Mouse (Mus musculus) frontal cortex, adult (tissue): Measurements from ENCODE around the gene Praf2.
"Not testable (repeated sequence)": the region's sequence is repeated elsewhere in the genome, so short reads cannot be mapped to it uniquely, and the experiment has no call there.

ENCODE experiments used
- ATAC-seq: cut with Nextera tagmentation; 2 replicates; pipeline ENCODE4 v1.9.2; 2017; ENCODE audit warnings: mild to moderate bottlenecking, moderate library complexity, mixed read lengths; ENCODE audit not compliant: low TSS enrichment

Gene Praf2

GRCm38 (mm10) chrX:7739336-7740081 is 11.3 kb downstream of the Praf2 start:
- no peak for ATAC-seq

- no peak for ATAC-seq
Measured at GRCm38 (mm10) chrX:7740082-7740819, 12.0 kb downstream of the Praf2 start.

- no peak for ATAC-seq
Measured at GRCm38 (mm10) chrX:7741103-7741502, 12.9 kb downstream of the Praf2 start.

GRCm38 (mm10) chrX:7743470-7743869 is 15.2 kb downstream of the Praf2 start:
- ATAC-seq, result peak; percentile 57; the same call in 1 of the 2 replicates

GRCm38 (mm10) chrX:7744940-7745339 is 16.7 kb downstream of the Praf2 start:
- ATAC-seq, result no peak

GRCm38 (mm10) chrX:7745429-7745828 is 17.2 kb downstream of the Praf2 start:
- no peak for ATAC-seq

- peak; percentile 95 for ATAC-seq
Measured at GRCm38 (mm10) chrX:7750432-7751116, 22.3 kb downstream of the Praf2 start, which contains the start of gene Ccdc120. Gene Ccdc120 (minus strand): TSS chrX:7750905.

GRCm38 (mm10) chrX:7753627-7754026 is 25.4 kb downstream of the Praf2 start:
- not testable (repeated sequence) for ATAC-seq

- ATAC-seq, result peak; percentile 97
Measured at GRCm38 (mm10) chrX:7762137-7762920, 34.1 kb downstream of the Praf2 start, which contains the start of gene Tfe3. Gene Tfe3 (plus strand): TSS chrX:7762560.

- ATAC-seq, result 0 out of 2 replicates have a peak, but pooled peaks have one; percentile 2
Measured at GRCm38 (mm10) chrX:7762921-7763197, 34.6 kb downstream of the Praf2 start.

- no peak for ATAC-seq
Measured at GRCm38 (mm10) chrX:7763631-7764393, 35.6 kb downstream of the Praf2 start.

- no peak for ATAC-seq
Measured at GRCm38 (mm10) chrX:7764657-7765280, 36.5 kb downstream of the Praf2 start.

- ATAC-seq, result no peak
Measured at GRCm38 (mm10) chrX:7765281-7765670, 37.0 kb downstream of the Praf2 start.

GRCm38 (mm10) chrX:7765764-7766163 is 37.5 kb downstream of the Praf2 start:
- peak; percentile 44 for ATAC-seq

GRCm38 (mm10) chrX:7769302-7770017 is 41.2 kb downstream of the Praf2 start:
- no peak for ATAC-seq

GRCm38 (mm10) chrX:7772766-7773165 is 44.5 kb downstream of the Praf2 start:
- no peak for ATAC-seq

- no peak for ATAC-seq
Measured at GRCm38 (mm10) chrX:7775501-7776205, 47.4 kb downstream of the Praf2 start.

GRCm38 (mm10) chrX:7776329-7777082 is 48.3 kb downstream of the Praf2 start:
- ATAC-seq, result peak; percentile 79
